Mouse (Mus musculus): ENCODE measurements around the gene BC067074.

BC067074 gene

GRCm38 (mm10) chr13:113321972-113322371 lies 29.0 kb downstream of the BC067074 start:
- DNase-seq (ENCODE audit: low spot score in 2 of 2): peak in 1 of 2 experiments; percentile 12

- DNase-seq (ENCODE audit: low spot score in 2 of 2): no peak
Observed at GRCm38 (mm10) chr13:113324241-113324640, 31.3 kb downstream of the BC067074 start.

GRCm38 (mm10) chr13:113325678-113326077 lies 32.7 kb downstream of the BC067074 start:
- DNase-seq (ENCODE audit: low spot score in 2 of 2): no peak

GRCm38 (mm10) chr13:113332256-113332655 lies 39.3 kb downstream of the BC067074 start:
- no peak for DNase-seq (ENCODE audit: low spot score in 2 of 2)

GRCm38 (mm10) chr13:113333374-113333773 lies 40.4 kb downstream of the BC067074 start:
- no peak for DNase-seq (ENCODE audit: low spot score in 2 of 2)

GRCm38 (mm10) chr13:113333931-113334330 lies 41.0 kb downstream of the BC067074 start:
- DNase-seq (ENCODE audit: low spot score in 2 of 2): no peak

GRCm38 (mm10) chr13:113334773-113335172 lies 41.8 kb downstream of the BC067074 start:
- no peak for DNase-seq (ENCODE audit: low spot score in 2 of 2)

GRCm38 (mm10) chr13:113337223-113337858 lies 44.4 kb downstream of the BC067074 start:
- peak; percentile 44 to 49 for DNase-seq (ENCODE audit: low spot score in 2 of 2)

- DNase-seq (ENCODE audit: low spot score in 2 of 2): no peak
Observed at GRCm38 (mm10) chr13:113340644-113341043, 47.7 kb downstream of the BC067074 start.

GRCm38 (mm10) chr13:113341161-113341560 lies 48.2 kb downstream of the BC067074 start:
- no peak for DNase-seq (ENCODE audit: low spot score in 2 of 2)

GRCm38 (mm10) chr13:113342355-113342919 lies 49.5 kb downstream of the BC067074 start:
- DNase-seq (ENCODE audit: low spot score in 2 of 2): no peak

- DNase-seq (ENCODE audit: low spot score in 2 of 2): no peak
Observed at GRCm38 (mm10) chr13:113350743-113351430, 57.9 kb downstream of the BC067074 start.

- DNase-seq (ENCODE audit: low spot score in 2 of 2): no peak
Observed at GRCm38 (mm10) chr13:113353546-113353945, 60.6 kb downstream of the BC067074 start.

- DNase-seq (ENCODE audit: low spot score in 2 of 2): no peak
Observed at GRCm38 (mm10) chr13:113353955-113354354, 61.0 kb downstream of the BC067074 start.

GRCm38 (mm10) chr13:113355022-113355421 lies 62.1 kb downstream of the BC067074 start:
- DNase-seq (ENCODE audit: low spot score in 2 of 2): no peak

GRCm38 (mm10) chr13:113357438-113358144 lies 64.6 kb downstream of the BC067074 start:
- DNase-seq (ENCODE audit: low spot score in 2 of 2): no peak

GRCm38 (mm10) chr13:113359676-113360075 lies 66.7 kb downstream of the BC067074 start:
- no peak for DNase-seq (ENCODE audit: low spot score in 2 of 2)

- DNase-seq (ENCODE audit: low spot score in 2 of 2): no peak
Observed at GRCm38 (mm10) chr13:113365976-113366375, 73.0 kb downstream of the BC067074 start.

- DNase-seq (ENCODE audit: low spot score in 2 of 2): no peak
Observed at GRCm38 (mm10) chr13:113368931-113369579, 76.1 kb downstream of the BC067074 start.

- no peak for DNase-seq (ENCODE audit: low spot score in 2 of 2)
Observed at GRCm38 (mm10) chr13:113369622-113370021, 76.7 kb downstream of the BC067074 start.

- DNase-seq (ENCODE audit: low spot score in 2 of 2): no peak
Observed at GRCm38 (mm10) chr13:113373291-113374083, 80.5 kb downstream of the BC067074 start.

Measured in natural killer cell, adult 2 months (primary cell).